Mouse (Mus musculus): ENCODE results near the gene Fads6. TPM values are rescaled to one million over a fixed set of nuclear protein-coding genes. Genes with fewer than 3 reads are reported as not detected.

Fads6 gene
- polyA plus RNA-seq (2012; rRNA removed) = 1.8 and 2.4 TPM in 2 replicates

GRCm38 (mm10) chr11:115297214-115297826 is at the start of gene Fads6:
Gene Fads6, minus strand, starts transcription at chr11:115297663.

GRCm38 (mm10) chr11:115334531-115334930 is 37.1 kb upstream of the Fads6 start, which contains the start of gene Otop3:
Gene Otop3, plus strand, starts transcription at chr11:115334731.

GRCm38 (mm10) chr11:115321906-115322693 is 24.6 kb upstream of the Fads6 start, which contains the start of gene Ush1g:
Gene Ush1g, minus strand, starts transcription at chr11:115322041.

GRCm38 (mm10) chr11:115306863-115307262 is 9.4 kb upstream of the Fads6 start, which contains the start of gene Otop2:
Gene Otop2, plus strand, starts transcription at chr11:115307163.

GRCm38 (mm10) chr11:115276780-115277603 is 20.5 kb downstream of the Fads6 start, which contains the start of gene Fdxr:
Gene Fdxr, minus strand, starts transcription at chr11:115277050.

GRCm38 (mm10) chr11:115267061-115267883 is 30.2 kb downstream of the Fads6 start, which contains the start of gene Grin2c:
Gene Grin2c, minus strand, starts transcription at chr11:115267243.

Other genes with a start within 250 kb of the Fads6 start
- 0.24 and 0.53 TPM in 2 replicates for gene Cd300ld3, start 249.3 kb downstream of the Fads6 start, polyA plus RNA-seq (2012; rRNA removed)
- gene Cd300e, start 235.5 kb downstream of the Fads6 start, polyA plus RNA-seq (2012; rRNA removed) = 0.05 TPM in 1 of 2 replicates, not detected in the other
- gene Rab37, start 206.2 kb downstream of the Fads6 start, polyA plus RNA-seq (2012; rRNA removed) = 0.90 and 1.1 TPM in 2 replicates
- gene Cd300lf, start 163.7 kb downstream of the Fads6 start, polyA plus RNA-seq (2012; rRNA removed) = 0.43 and 0.98 TPM in 2 replicates
- 37.2 and 38.4 TPM in 2 replicates for gene Slc9a3r1, start 134.3 kb downstream of the Fads6 start, polyA plus RNA-seq (2012; rRNA removed)
- gene Tmem104, start 110.2 kb downstream of the Fads6 start, polyA plus RNA-seq (2012; rRNA removed) = 5.6 and 6.9 TPM in 2 replicates
- 22.3 and 23.1 TPM in 2 replicates for gene Nat9, start 109.8 kb downstream of the Fads6 start, polyA plus RNA-seq (2012; rRNA removed)
- gene Grin2c, start 30.4 kb downstream of the Fads6 start, polyA plus RNA-seq (2012; rRNA removed) = 0.96 and 1.0 TPM in 2 replicates
- gene Fdxr, start 20.6 kb downstream of the Fads6 start, polyA plus RNA-seq (2012; rRNA removed) = 26.5 and 29.2 TPM in 2 replicates
- gene Otop2, start 9.5 kb upstream of the Fads6 start, polyA plus RNA-seq (2012; rRNA removed) = 0.10 TPM in 2 replicates
- 0.05 TPM in 2 replicates for gene Ush1g, start 24.4 kb upstream of the Fads6 start, polyA plus RNA-seq (2012; rRNA removed)
- gene Otop3, start 37.1 kb upstream of the Fads6 start, polyA plus RNA-seq (2012; rRNA removed) = 0.36 and 0.41 TPM in 2 replicates
- gene Hid1, start 70.1 kb upstream of the Fads6 start, polyA plus RNA-seq (2012; rRNA removed) = 45.1 and 49.4 TPM in 2 replicates
- gene Cdr2l, start 84.3 kb upstream of the Fads6 start, polyA plus RNA-seq (2012; rRNA removed) = 34.8 and 35.1 TPM in 2 replicates
- gene Mrpl58, start 106.1 kb upstream of the Fads6 start, polyA plus RNA-seq (2012; rRNA removed) = 134 and 152 TPM in 2 replicates
- 497 and 500 TPM in 2 replicates for gene Atp5h, start 122.3 kb upstream of the Fads6 start, polyA plus RNA-seq (2012; rRNA removed)
- 51.5 and 51.6 TPM in 2 replicates for gene Kctd2, start 122.5 kb upstream of the Fads6 start, polyA plus RNA-seq (2012; rRNA removed)
- 0.04 and 0.06 TPM in 2 replicates for gene Trim80, start 142.9 kb upstream of the Fads6 start, polyA plus RNA-seq (2012; rRNA removed)
- gene Slc16a5, start 164.8 kb upstream of the Fads6 start, polyA plus RNA-seq (2012; rRNA removed) = 0.18 TPM in 1 of 2 replicates, not detected in the other
- gene Armc7, start 178.0 kb upstream of the Fads6 start, polyA plus RNA-seq (2012; rRNA removed) = 11.7 and 12.9 TPM in 2 replicates
- gene Nt5c, start 194.2 kb upstream of the Fads6 start, polyA plus RNA-seq (2012; rRNA removed) = 80.7 and 82.5 TPM in 2 replicates
- gene Jpt1, start 216.7 kb upstream of the Fads6 start, polyA plus RNA-seq (2012; rRNA removed) = 1,013 and 1,226 TPM in 2 replicates
- 662 and 802 TPM in 2 replicates for gene Sumo2, start 238.6 kb upstream of the Fads6 start, polyA plus RNA-seq (2012; rRNA removed)